Mouse (Mus musculus) limb, embryonic 14.5 days (tissue): ENCODE measurements around the gene Pnmt. TPM values are rescaled to one million over a fixed set of nuclear protein-coding genes. Genes with fewer than 3 reads are reported as not detected.

ENCODE experiments used
- ATAC-seq: fragments of 200-750 bp; cut with Nextera tagmentation; 2 replicates; pipeline ENCODE4 v1.8.0; 2017; ENCODE audit warnings: low read depth, moderate number of reproducible peaks, moderate TSS enrichment; ENCODE audit not compliant: low FRiP score
- DNase-seq: peaks from one replicate; pipeline ENCODE4 v3.0.0-alpha.2; 2015; ENCODE audit warnings: low spot score
- H3K27ac ChIP-seq: fragments of 300-500 bp; sonication (generic); replicated peaks from 2 replicates; pipeline ENCODE4 v1.5.1; 2014; ENCODE audit warnings: low read depth, mild to moderate bottlenecking, low read length, moderate library complexity, mixed read lengths
- H3K27me3 ChIP-seq: fragments of 300-500 bp; sonication (generic); 2 replicates; pipeline ENCODE4 v1.6.1; 2014; ENCODE audit warnings: low read length, mixed read lengths; ENCODE audit not compliant: control insufficient read depth, insufficient read depth
- H3K36me3 ChIP-seq: fragments of 300-500 bp; sonication (generic); 2 replicates; pipeline ENCODE4 v1.6.1; 2014; ENCODE audit warnings: mild to moderate bottlenecking, low read length, moderate library complexity, mixed read lengths; ENCODE audit not compliant: control insufficient read depth, insufficient read depth
- H3K4me1 ChIP-seq: fragments of 300-500 bp; sonication (generic); 2 replicates; pipeline ENCODE4 v1.6.1; 2014; ENCODE audit warnings: antibody characterized with exemption, low read length, mixed read lengths; ENCODE audit not compliant: control insufficient read depth, insufficient read depth
- H3K4me2 ChIP-seq: fragments of 300-500 bp; sonication (generic); replicated peaks from 2 replicates; pipeline ENCODE4 v1.6.1; 2014; ENCODE audit warnings: low read depth, mild to moderate bottlenecking, low read length, moderate library complexity; ENCODE audit not compliant: severe bottlenecking
- H3K4me3 ChIP-seq: fragments of 300-500 bp; sonication (generic); replicated peaks from 2 replicates; pipeline ENCODE4 v1.5.1; 2014; ENCODE audit warnings: low read length
- H3K9ac ChIP-seq: fragments of 300-500 bp; sonication (generic); 2 replicates; pipeline ENCODE4 v1.6.1; 2014; ENCODE audit warnings: mild to moderate bottlenecking, low read depth, low read length, moderate library complexity; ENCODE audit not compliant: severe bottlenecking
- H3K9me3 ChIP-seq: fragments of 300-500 bp; sonication (generic); 2 replicates; pipeline ENCODE4 v1.6.1; 2016; ENCODE audit warnings: low read length; ENCODE audit not compliant: control insufficient read depth
- POLR2A ChIP-seq: fragments of 200-500 bp; IDR thresholded peaks from 2 replicates; pipeline ENCODE4 v1.8.0; 2012; ENCODE audit warnings: inconsistent platforms, mild to moderate bottlenecking, moderate library complexity, borderline replicate concordance; ENCODE audit not compliant: insufficient read depth, insufficient read length; ENCODE audit errors: extremely low read depth
- WGBS: fragments of 180-500 bp; shearing (Covaris S2); extraction: QIAGEN DNeasy Blood & Tissue Kit; methylation state at CpG from one replicate; pipeline ENCODE4 v1.1.7; 2014; 5-methylcytosine and 5-hydroxymethylcytosine counted together
- polyA plus RNA-seq, 2 experiments: library from polyadenylated mRNA; depleted of rRNA in 1 of 2; stranded (reverse) in 1 of 2; unstranded in 1 of 2; fragments of >200 nt; fragmentation: Nextera tagmentation in 1 of 2; extraction: Ambion mirVana in 1 of 2; gene quantifications; 2 replicates each; pipeline versions ENCODE4 v1.2.1 to v1.2.3; 2012 to 2014

The Pnmt gene
- polyA plus RNA-seq (2012; rRNA removed) (1.4 and 2.2 TPM in 2 replicates), polyA plus RNA-seq (2014; fragmentation: Nextera tagmentation; extraction: Ambion mirVana) (0.51 and 1.3 TPM in 2 replicates)

- 44% methylated on average over 24 of the region's 25 CpGs for WGBS
- Histone ChIP-seq H3K9ac (no peak within 1 kb of the TSS), H3K4me2 (no peak within 1 kb of the TSS), H3K9me3 (no peaks in the 10 kb centered on the region), H3K4me1 (no peaks in the 10 kb centered on the region; the same call in 1 of the 2 replicates), H3K36me3 (no peaks in the 10 kb centered on the region), H3K27me3 (peaks cover 42% of the 10 kb centered on the region), H3K27ac (no peak within 1 kb of the TSS), H3K4me3 (no peak within 1 kb of the TSS; the same call in 1 of the 2 replicates)
- DNase-seq = no peak
- ATAC-seq = no peak
- no peak for TF ChIP-seq POLR2A
Observed at GRCm38 (mm10) chr11:98385638-98386585, at the start of gene Pnmt. Pnmt (plus strand) TSS chr11:98386450.

- no peak for TF ChIP-seq POLR2A
- H3K9me3 ChIP-seq = no peaks in the 10 kb centered on the region
- DNase-seq (no peak), ATAC-seq (no peak)
- peak overlapping the region; percentile 45 for H3K9ac ChIP-seq
- H3K4me1 ChIP-seq = peaks cover 20% of the 10 kb centered on the region
- peak overlapping the region; percentile 95 for H3K4me2 ChIP-seq
- H3K4me3 ChIP-seq = peak overlapping the region; percentile 50
- H3K27me3 ChIP-seq = peaks cover 80% of the 10 kb centered on the region
- H3K27ac ChIP-seq = no peak overlapping the region
- no peaks in the 10 kb centered on the region for H3K36me3 ChIP-seq
- under 1% methylated on average over 41 of the region's 57 CpGs for WGBS
Observed at GRCm38 (mm10) chr11:98338507-98338961, 47.7 kb upstream of the Pnmt start.

- Histone ChIP-seq H3K4me2 (peak overlapping the region; percentile 95), H3K9ac (peak overlapping the region; percentile 45), H3K36me3 (no peaks in the 10 kb centered on the region), H3K4me1 (peaks cover 20% of the 10 kb centered on the region), H3K4me3 (peak overlapping the region; percentile 50), H3K27me3 (peaks cover 74% of the 10 kb centered on the region), H3K27ac (no peak overlapping the region), H3K9me3 (no peaks in the 10 kb centered on the region)
- DNase-seq (no peak), ATAC-seq (no peak)
- TF ChIP-seq POLR2A = no peak
- WGBS = under 1% methylated on average over 16 of the region's 19 CpGs
Observed at GRCm38 (mm10) chr11:98339071-98339501, 47.2 kb upstream of the Pnmt start.

GRCm38 (mm10) chr11:98339679-98340287 lies 46.5 kb upstream of the Pnmt start:
- Histone ChIP-seq H3K4me1 (peaks cover 20% of the 10 kb centered on the region), H3K9me3 (no peaks in the 10 kb centered on the region), H3K27me3 (peaks cover 68% of the 10 kb centered on the region), H3K4me3 (peak overlapping the region; percentile 50), H3K4me2 (peak overlapping the region; percentile 95), H3K9ac (peak overlapping the region; percentile 45; the same call in 1 of the 2 replicates), H3K27ac (no peak overlapping the region), H3K36me3 (no peaks in the 10 kb centered on the region)
- 10% methylated on average over 11 of the region's 11 CpGs for WGBS
- no peak for ATAC-seq
- TF ChIP-seq POLR2A = no peak
- no peak for DNase-seq

GRCm38 (mm10) chr11:98340597-98340996 lies 45.7 kb upstream of the Pnmt start:
- H3K9ac ChIP-seq = no peak overlapping the region
- DNase-seq = no peak
- no peak overlapping the region for H3K4me3 ChIP-seq
- ATAC-seq = no peak
- no peak overlapping the region for H3K4me2 ChIP-seq
- peaks cover 20% of the 10 kb centered on the region for H3K4me1 ChIP-seq
- no peaks in the 10 kb centered on the region for H3K9me3 ChIP-seq
- 2% methylated on average over 2 of the region's 4 CpGs for WGBS
- H3K27me3 ChIP-seq = peaks cover 67% of the 10 kb centered on the region
- TF ChIP-seq POLR2A = no peak
- no peaks in the 10 kb centered on the region for H3K36me3 ChIP-seq
- H3K27ac ChIP-seq = no peak overlapping the region
